12 mouse cellular contexts compared by ENCODE assay signal in genomic region chr1:168402683-168403082, GRCm38 (mm10). TPM values are rescaled to one million over a fixed set of nuclear protein-coding genes. Genes with fewer than 3 reads are reported as not detected.
A peak's percentile ranks its signal among the peaks of the same experiment; 100 is the strongest.
DNase-seq lines count a peak whose midpoint lies in the region; ATAC-seq and TF ChIP-seq lines count a peak whose summit lies in the region.
"Had no signal": no experiment of that assay in that cellular context is flagged by ENCODE, and none has a peak within 500 bp of the region (broad histone marks: within the 10 kb centered on the region; RNA-seq: fewer than 3 reads in every experiment).

No protein-coding gene starts in this region.

- 43% methylated on average over 7 of the region's 7 CpGs for WGBS in heart, embryonic 13.5 days
- 36% methylated on average over 7 of the region's 7 CpGs for WGBS in lung, postnatal 0 days
- 43% methylated on average over 7 of the region's 7 CpGs for WGBS in forebrain, embryonic 13.5 days

- peak overlapping the region; percentile 13; the same call in 1 of the 2 replicates for H3K4me2 ChIP-seq in heart, embryonic 13.5 days
- no peak overlapping the region for H3K4me2 ChIP-seq in lung, postnatal 0 days (replicated peaks; ENCODE audit: low read depth, low read length)
- no peak overlapping the region for H3K4me2 ChIP-seq in forebrain, embryonic 13.5 days

- TF ChIP-seq EP300 in lung, postnatal 0 days (IDR thresholded peaks at IDR 0.05), result no peak

- no peak overlapping the region; the same call in 1 of the 2 replicates for H3K9ac ChIP-seq in heart, embryonic 13.5 days
- H3K9ac ChIP-seq in lung, postnatal 0 days (replicated peaks; ENCODE audit: low read depth), result no peak overlapping the region
- H3K9ac ChIP-seq in forebrain, embryonic 13.5 days, result no peak overlapping the region

- no peak for ATAC-seq in heart, embryonic 13.5 days (ENCODE audit: extremely low read depth, insufficient number of reproducible peaks, low FRiP score, low TSS enrichment)
- ATAC-seq in lung, postnatal 0 days, result 0 out of 2 replicates have a peak, but pooled peaks have one; percentile 9
- ATAC-seq in forebrain, embryonic 13.5 days, result peak; percentile 58; the same call in 1 of the 2 replicates

- no peaks in the 10 kb centered on the region for H3K9me3 ChIP-seq in heart, embryonic 13.5 days
- no peaks in the 10 kb centered on the region for H3K9me3 ChIP-seq in lung, postnatal 0 days (ENCODE audit: low read length)
- H3K9me3 ChIP-seq in forebrain, embryonic 13.5 days (replicated peaks), result no peaks in the 10 kb centered on the region

- TF ChIP-seq CTCF in lung, postnatal 0 days (IDR thresholded peaks at IDR 0.05), result no peak

- DNase-seq in heart, adult 8-10 months (ENCODE audit: low spot score), result no peak
- no peak for DNase-seq in lung, postnatal 0 days (ENCODE audit: low spot score)
- DNase-seq in lung, postnatal 14 days, result no peak
- DNase-seq in neural tube, embryonic 10.5 days (ENCODE audit: extremely low spot score, low spot score), result peak; percentile 47
- no peak for DNase-seq in layer of hippocampus, adult 11-12 months (ENCODE audit: low spot score)
- no peak for DNase-seq in T-cell, adult 2 months (ENCODE audit: low spot score)
- DNase-seq: adrenal gland, adult 8-10 months; B cell, adult 2 months; liver; lung, postnatal 36 days had no signal

- no peaks in the 10 kb centered on the region for H3K27me3 ChIP-seq in heart, embryonic 13.5 days (replicated peaks)
- H3K27me3 ChIP-seq in lung, postnatal 0 days (replicated peaks; ENCODE audit: insufficient read depth, low read length), result no peaks in the 10 kb centered on the region
- H3K27me3 ChIP-seq in forebrain, embryonic 13.5 days, result no peaks in the 10 kb centered on the region

- peak overlapping the region; percentile 65; the same call in 1 of the 2 replicates for H3K27ac ChIP-seq in heart, embryonic 13.5 days (replicated peaks)
- H3K27ac ChIP-seq in lung, postnatal 0 days (ENCODE audit: low read length), result no peak overlapping the region
- H3K27ac ChIP-seq in forebrain, embryonic 13.5 days, result peak overlapping the region; percentile 20; the same call in 1 of the 2 replicates

- peaks cover 37% of the 10 kb centered on the region for H3K36me3 ChIP-seq in heart, embryonic 13.5 days
- no peaks in the 10 kb centered on the region; the same call in 1 of the 2 replicates for H3K36me3 ChIP-seq in lung, postnatal 0 days (ENCODE audit: insufficient read depth, low read length)
- H3K36me3 ChIP-seq in forebrain, embryonic 13.5 days (ENCODE audit: poor library complexity, severe bottlenecking), result peaks cover 34% of the 10 kb centered on the region

- H3K4me1 ChIP-seq in heart, embryonic 13.5 days, result peaks cover 58% of the 10 kb centered on the region
- H3K4me1 ChIP-seq in lung, postnatal 0 days (ENCODE audit: insufficient read depth, low read depth, low read length), result peaks cover 8% of the 10 kb centered on the region; the same call in 1 of the 2 replicates
- H3K4me1 ChIP-seq in forebrain, embryonic 13.5 days, result peaks cover 57% of the 10 kb centered on the region

- H3K4me3 ChIP-seq in heart, embryonic 13.5 days, result no peak overlapping the region
- no peak overlapping the region for H3K4me3 ChIP-seq in lung, postnatal 0 days (ENCODE audit: low read depth, low read length)
- no peak overlapping the region for H3K4me3 ChIP-seq in forebrain, embryonic 13.5 days

RNA-seq across cellular contexts. Expression of gene Pbx1, which starts 29.4 kb away (rescaled TPM):
- 23.2 and 23.7 TPM in 2 replicates for polyA plus RNA-seq in heart, embryonic 13.5 days (2015; fragmentation: Nextera tagmentation; extraction: Ambion mirVana)
- 10 to 100 TPM; 48.1 to 60.7 (median 56.2) TPM for total RNA-seq in heart, adult 8-10 months (2022)
- polyA plus RNA-seq in lung, postnatal 0 days (2015; fragmentation: Nextera tagmentation; extraction: Ambion mirVana), result 23.9 and 32.5 TPM in 2 replicates
- polyA plus RNA-seq in forebrain, embryonic 13.5 days (2015; fragmentation: Nextera tagmentation; extraction: Ambion mirVana), result 72.2 and 78.9 TPM in 2 replicates
